Mouse (Mus musculus) C2C12 (cell line): ENCODE results near the gene Ap2a1. TPM values are rescaled to one million over a fixed set of nuclear protein-coding genes. Genes with fewer than 3 reads are reported as not detected.

ENCODE experiments used
- H3K27me3 ChIP-seq: one replicate; pipeline ENCODE4 v1.6.1; 2011; ENCODE audit not compliant: control insufficient read depth, insufficient read depth, insufficient read length
- H3K36me3 ChIP-seq: one replicate; pipeline ENCODE4 v1.6.1; 2011; ENCODE audit not compliant: control insufficient read depth, insufficient read depth
- H3K4me3 ChIP-seq: one replicate; pipeline ENCODE4 v1.5.1; 2011; ENCODE audit warnings: mild to moderate bottlenecking, control low read depth; ENCODE audit not compliant: poor library complexity, insufficient read depth, severe bottlenecking
- H3K79me2 ChIP-seq: one replicate; pipeline ENCODE4 v1.6.1; 2011; ENCODE audit not compliant: control insufficient read depth, insufficient read depth
- H3K79me3 ChIP-seq: one replicate; pipeline ENCODE4 v1.6.1; 2011; ENCODE audit warnings: low read depth, control low read depth
- H3ac ChIP-seq: one replicate; pipeline ENCODE3; 2011; ENCODE audit warnings: low read depth; ENCODE audit not compliant: control insufficient read depth, insufficient read length
- CEBPB ChIP-seq: IDR thresholded peaks from one replicate; pipeline ENCODE4 v1.6.1; 2011; ENCODE audit warnings: low read depth, mild to moderate bottlenecking, control low read depth, moderate library complexity
- CTCF ChIP-seq: IDR thresholded peaks from one replicate; pipeline ENCODE4 v1.5.1; 2011; ENCODE audit not compliant: control insufficient read depth, insufficient read depth, insufficient read length
- FOSL1 ChIP-seq: IDR thresholded peaks from one replicate; pipeline ENCODE4 v1.8.0; 2011; ENCODE audit warnings: mild to moderate bottlenecking, low read length; ENCODE audit not compliant: poor library complexity, insufficient read depth, severe bottlenecking
- MAX ChIP-seq: IDR thresholded peaks from one replicate; pipeline ENCODE4 v1.6.1; 2011; ENCODE audit warnings: mild to moderate bottlenecking, control low read depth
- MYOD1 ChIP-seq: IDR thresholded peaks from one replicate; pipeline ENCODE4 v1.6.1; 2011; ENCODE audit warnings: low read depth; ENCODE audit not compliant: control insufficient read depth, insufficient read length
- MYOG ChIP-seq: IDR thresholded peaks from one replicate; pipeline ENCODE4 v1.6.1; 2011; ENCODE audit not compliant: control insufficient read depth, insufficient read length; ENCODE audit errors: extremely low read depth
- USF1 ChIP-seq: IDR thresholded peaks from one replicate; pipeline ENCODE4 v1.6.1; 2011; ENCODE audit warnings: low read depth, mild to moderate bottlenecking, control low read depth, moderate library complexity
- polyA plus RNA-seq: library from polyadenylated mRNA; unstranded; fragments of >200 nt; fragmentation: generic; extraction: Trizol; gene quantifications from one replicate; pipeline ENCODE4 v1.2.1, GENCODE M21; 2012; ENCODE audit warnings: missing spikeins

The Ap2a1 gene
- polyA plus RNA-seq, 1 experiment = 129 TPM

DNA sequence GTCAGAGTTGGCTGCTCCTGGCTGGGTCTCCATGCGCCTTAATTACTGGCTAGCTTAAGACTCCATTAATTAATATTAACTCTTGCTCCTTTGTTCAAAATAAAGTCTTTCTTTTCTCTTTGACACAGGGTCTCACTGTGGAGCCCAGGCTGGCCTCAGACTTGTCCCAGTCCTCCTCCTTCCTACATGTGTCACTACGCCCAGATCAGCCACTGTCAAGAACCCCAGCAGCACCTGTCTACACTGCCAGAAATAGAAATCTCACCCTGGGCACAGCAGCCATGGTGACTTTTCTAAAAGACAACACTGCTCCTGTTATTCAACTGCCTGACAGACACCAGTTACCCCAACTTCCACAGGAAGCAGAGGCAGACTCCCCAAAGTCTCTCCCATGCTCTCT, 14.9 kb downstream of the Ap2a1 start:
- Histone ChIP-seq H3K4me3 (no peak overlapping the region), H3ac (no peak overlapping the region), H3K79me3 (no peaks in the 10 kb centered on the region), H3K79me2 (no peaks in the 10 kb centered on the region), H3K27me3 (no peaks in the 10 kb centered on the region), H3K36me3 (peaks cover 7% of the 10 kb centered on the region)
- no peak for TF ChIP-seq MYOG
- no peak for TF ChIP-seq CTCF

DNA sequence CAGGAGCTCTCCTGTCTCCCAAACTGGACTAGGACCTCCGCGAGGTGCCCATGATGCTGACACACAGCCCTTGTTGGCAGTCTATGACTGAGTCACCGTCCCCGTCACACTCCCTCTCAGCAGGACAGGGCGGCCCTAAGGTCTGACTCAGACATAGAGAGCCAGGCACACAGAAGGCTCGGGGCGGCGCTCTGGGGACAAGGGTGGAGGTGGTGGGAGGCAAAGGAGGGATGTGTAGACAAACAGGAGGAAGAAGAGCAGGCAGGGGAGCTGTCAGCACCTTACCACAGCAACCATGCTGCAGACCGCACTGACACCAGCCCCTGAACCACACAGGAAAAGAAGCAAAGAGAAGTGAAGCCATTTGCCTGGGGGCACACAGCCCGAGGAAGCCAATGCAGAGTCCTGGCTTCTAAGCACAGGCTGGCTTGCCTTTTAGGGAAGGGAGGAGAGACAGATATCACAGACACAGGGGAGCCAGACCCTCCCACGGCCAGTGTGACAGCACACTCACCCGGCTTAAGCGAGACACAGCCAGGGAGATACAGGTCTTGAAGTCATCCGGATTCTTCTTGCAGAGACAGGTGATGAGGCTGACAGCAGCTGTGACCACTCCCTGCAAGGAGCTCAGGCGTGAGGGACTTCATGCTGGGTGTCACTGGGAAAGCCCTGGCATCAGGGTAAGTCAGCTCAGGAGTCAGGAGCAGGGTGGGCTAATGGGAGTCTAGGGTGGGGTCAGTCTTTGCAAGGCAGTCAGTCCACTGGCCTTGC, 20.4 kb downstream of the Ap2a1 start:
- Histone ChIP-seq H3K36me3 (peaks cover 29% of the 10 kb centered on the region), H3K79me3 (no peaks in the 10 kb centered on the region), H3K4me3 (no peak overlapping the region), H3K79me2 (no peaks in the 10 kb centered on the region), H3K27me3 (no peaks in the 10 kb centered on the region), H3ac (peak overlapping the region; percentile 29)
- no peak for TF ChIP-seq MYOG
- TF ChIP-seq MYOD1 = peak; percentile 51
- TF ChIP-seq FOSL1 = no peak
- TF ChIP-seq CEBPB = no peak
- TF ChIP-seq USF1 = no peak

GRCm38 (mm10) chr7:44905430-44905829, 23.9 kb downstream of the Ap2a1 start:
- no peak overlapping the region for H3K4me3 ChIP-seq
- no peak overlapping the region for H3ac ChIP-seq
- no peaks in the 10 kb centered on the region for H3K79me3 ChIP-seq
- peaks cover 34% of the 10 kb centered on the region for H3K36me3 ChIP-seq
- H3K79me2 ChIP-seq = no peaks in the 10 kb centered on the region
- no peaks in the 10 kb centered on the region for H3K27me3 ChIP-seq
- TF ChIP-seq MYOD1 (peak; percentile 50), FOSL1 (no peak)

DNA sequence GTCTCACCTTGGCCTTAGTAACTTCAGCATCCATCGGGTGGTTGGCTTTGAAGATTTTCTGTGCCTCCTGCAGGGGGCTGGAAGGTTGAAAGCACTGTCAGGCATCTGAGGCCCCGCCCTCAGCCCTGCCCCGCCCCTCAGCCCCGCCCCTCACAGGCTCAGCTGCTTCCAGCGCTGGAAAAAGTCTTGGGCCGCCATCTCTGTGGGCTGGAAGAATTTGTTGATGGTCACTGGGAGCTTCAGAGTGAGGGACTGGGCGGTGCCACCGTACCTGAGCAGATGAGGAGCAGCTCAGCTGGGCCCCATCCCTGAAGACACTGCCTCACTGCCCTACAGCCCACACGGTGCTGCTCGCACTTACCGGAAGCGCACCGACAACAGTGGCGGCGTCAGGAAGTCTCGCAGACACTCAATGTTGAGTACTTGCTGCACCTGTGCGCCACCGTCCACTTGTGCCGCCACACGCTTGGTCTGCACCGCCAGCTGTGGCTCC, 28.0 kb downstream of the Ap2a1 start:
- H3K27me3 ChIP-seq = no peaks in the 10 kb centered on the region
- H3ac ChIP-seq = no peak overlapping the region
- H3K4me3 ChIP-seq = no peak overlapping the region
- H3K79me3 ChIP-seq = no peaks in the 10 kb centered on the region
- TF ChIP-seq MYOG = no peak
- no peak for TF ChIP-seq MAX
- TF ChIP-seq FOSL1 = no peak
- TF ChIP-seq CTCF = no peak
- TF ChIP-seq USF1 = no peak
- no peak for TF ChIP-seq MYOD1
- no peak for TF ChIP-seq CEBPB
- no peaks in the 10 kb centered on the region for H3K79me2 ChIP-seq
- peaks cover 17% of the 10 kb centered on the region for H3K36me3 ChIP-seq

DNA sequence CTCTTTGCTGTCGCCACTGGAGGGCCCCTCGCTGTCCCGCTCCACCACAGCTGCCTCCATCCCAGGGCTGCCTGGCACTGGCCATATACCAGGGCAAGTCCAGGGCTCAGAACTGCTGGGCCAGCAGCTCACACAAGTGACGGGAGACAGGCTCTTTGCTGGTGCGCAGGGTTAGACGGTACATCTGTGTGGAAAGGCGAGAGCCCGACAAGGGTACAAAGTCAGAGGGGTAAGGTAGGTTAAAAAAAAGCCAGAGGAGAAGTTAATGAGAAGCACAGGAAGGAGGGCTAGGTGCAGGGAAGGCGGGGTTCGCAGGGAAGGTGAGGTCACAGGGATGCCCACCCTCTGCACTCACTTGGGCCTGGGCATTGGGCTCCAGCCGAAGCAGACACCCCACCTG, 28.7 kb downstream of the Ap2a1 start:
- no peaks in the 10 kb centered on the region for H3K79me3 ChIP-seq
- TF ChIP-seq CTCF = no peak
- TF ChIP-seq USF1 = no peak
- TF ChIP-seq CEBPB = no peak
- no peak for TF ChIP-seq FOSL1
- TF ChIP-seq MAX = no peak
- no peak for TF ChIP-seq MYOD1
- no peak for TF ChIP-seq MYOG
- H3K36me3 ChIP-seq = peaks cover 12% of the 10 kb centered on the region
- no peak overlapping the region for H3ac ChIP-seq
- H3K27me3 ChIP-seq = no peaks in the 10 kb centered on the region
- H3K79me2 ChIP-seq = no peaks in the 10 kb centered on the region
- no peak overlapping the region for H3K4me3 ChIP-seq

DNA sequence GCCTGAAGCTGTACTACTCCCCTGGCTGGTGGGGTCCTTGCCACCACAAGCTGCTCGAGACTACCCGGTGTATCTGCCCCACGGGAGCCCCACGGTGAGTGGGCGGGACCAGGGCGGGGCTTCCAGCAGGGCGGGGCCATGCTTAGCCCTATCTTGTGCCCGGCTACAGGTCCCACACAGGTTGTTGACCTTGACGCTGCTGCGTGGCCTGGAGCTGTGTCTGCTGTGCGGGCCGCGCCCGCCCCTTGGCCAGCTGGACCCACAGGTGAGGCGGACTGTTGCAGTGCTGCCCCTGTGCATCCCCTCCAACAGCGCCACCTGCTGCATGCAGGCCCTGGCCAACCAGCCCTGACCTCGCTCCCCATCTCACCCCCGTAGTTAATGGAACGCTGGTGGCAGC, 30.7 kb downstream of the Ap2a1 start:
- no peaks in the 10 kb centered on the region for H3K79me3 ChIP-seq
- no peak overlapping the region for H3ac ChIP-seq
- no peaks in the 10 kb centered on the region for H3K79me2 ChIP-seq
- H3K4me3 ChIP-seq = no peak overlapping the region
- H3K27me3 ChIP-seq = no peaks in the 10 kb centered on the region
- TF ChIP-seq CTCF = no peak
- no peak for TF ChIP-seq CEBPB
- no peak for TF ChIP-seq USF1
- TF ChIP-seq MYOG = no peak
- H3K36me3 ChIP-seq = peaks cover 6% of the 10 kb centered on the region
